19 mouse cellular contexts compared by ENCODE assay signal in genomic region chr10:52182878-52183277, GRCm38 (mm10). TPM values are rescaled to one million over a fixed set of nuclear protein-coding genes. Genes with fewer than 3 reads are reported as not detected.
DNase-seq lines count a peak whose midpoint lies in the region; ATAC-seq and TF ChIP-seq lines count a peak whose summit lies in the region.
"Had no signal": no experiment of that assay in that cellular context is flagged by ENCODE, and none has a peak within 500 bp of the region (broad histone marks: within the 10 kb centered on the region; RNA-seq: fewer than 3 reads in every experiment).

No protein-coding gene starts in this region.

- ATAC-seq in cerebellum, adult (ENCODE audit: insufficient number of reproducible peaks, low FRiP score, low TSS enrichment): no peak
- no peak for ATAC-seq in kidney, embryonic 16.5 days (ENCODE audit: low FRiP score, low TSS enrichment)
- ATAC-seq in lung, postnatal 0 days: no peak

- no peak overlapping the region for H3K9ac ChIP-seq in kidney, embryonic 16.5 days (replicated peaks; ENCODE audit: low read length)
- H3K9ac ChIP-seq in lung, postnatal 0 days (replicated peaks; ENCODE audit: low read depth): no peak overlapping the region
- H3K9ac ChIP-seq: embryonic facial prominence, embryonic 15.5 days; forebrain, embryonic 12.5 days; heart, embryonic 15.5 days; hindbrain, embryonic 12.5 days; limb, embryonic 13.5 days had no signal

- TF ChIP-seq EP300 in lung, postnatal 0 days (IDR thresholded peaks at IDR 0.05): no peak

- TF ChIP-seq POLR2A in kidney, adult 2 months (IDR thresholded peaks at IDR 0.05; ENCODE audit: low read depth, low read length): no peak
- TF ChIP-seq POLR2A in brain, embryonic 14.5 days (IDR thresholded peaks at IDR 0.05; ENCODE audit: borderline replicate concordance, extremely low read depth, insufficient read depth, insufficient read length, poor library complexity, severe bottlenecking): no peak

- H3K4me3 ChIP-seq in kidney, adult 2 months (ENCODE audit: insufficient read depth, low read depth, low read length): no peak overlapping the region
- H3K4me3 ChIP-seq in kidney, embryonic 16.5 days (ENCODE audit: low read length): no peak overlapping the region
- H3K4me3 ChIP-seq in lung, postnatal 0 days (ENCODE audit: low read depth, low read length): no peak overlapping the region
- H3K4me3 ChIP-seq: embryonic facial prominence, embryonic 15.5 days; forebrain, embryonic 12.5 days; heart, embryonic 15.5 days; hindbrain, embryonic 12.5 days; limb, embryonic 13.5 days; midbrain, embryonic 10.5 days had no signal

- no peaks in the 10 kb centered on the region for H3K36me3 ChIP-seq in kidney, adult 2 months (ENCODE audit: control insufficient read depth, insufficient read depth, low read length)
- H3K36me3 ChIP-seq in kidney, embryonic 16.5 days (ENCODE audit: insufficient read depth, low read length): no peaks in the 10 kb centered on the region
- H3K36me3 ChIP-seq in lung, postnatal 0 days (ENCODE audit: insufficient read depth, low read length): no peaks in the 10 kb centered on the region
- H3K36me3 ChIP-seq: embryonic facial prominence, embryonic 15.5 days; forebrain, embryonic 12.5 days; G1E; heart, embryonic 15.5 days; hindbrain, embryonic 12.5 days; limb, embryonic 13.5 days; midbrain, embryonic 10.5 days had no signal

- 90% methylated on average over 3 of the region's 3 CpGs for WGBS in kidney, adult 2 months
- 79% methylated on average over 3 of the region's 3 CpGs for WGBS in kidney, embryonic 16.5 days
- WGBS in lung, postnatal 0 days: 73% methylated on average over 3 of the region's 3 CpGs

- peak; percentile 5 to 7 for DNase-seq in cerebellum, postnatal 10 days
- DNase-seq in kidney, adult 2 months: peak; percentile 12
- no peak for DNase-seq in lung, postnatal 0 days (ENCODE audit: low spot score)
- no peak for DNase-seq in lung, postnatal 14 days
- no peak for DNase-seq in brain, embryonic 14.5 days (ENCODE audit: low read depth)
- DNase-seq in cerebellum, postnatal 25 days: no peak
- DNase-seq: adrenal gland, postnatal 25 days; kidney, adult 11 months; thymus, postnatal 36 days had no signal

- TF ChIP-seq CTCF in kidney, adult 2 months (conservative IDR thresholded peaks at IDR 0.05; ENCODE audit: insufficient read depth, insufficient read length, low read depth, low read length): peak; percentile 44; the same call in 1 of the 2 replicates
- peak; percentile 43; the same call in 1 of the 2 replicates for TF ChIP-seq CTCF in lung, postnatal 0 days (IDR thresholded peaks at IDR 0.05)
- TF ChIP-seq CTCF in brain, embryonic 14.5 days (IDR thresholded peaks at IDR 0.05; ENCODE audit: borderline replicate concordance, extremely low read depth, insufficient read depth, insufficient read length): peak; percentile 7; the same call in 1 of the 2 replicates

- H3K4me2 ChIP-seq in kidney, embryonic 16.5 days (replicated peaks; ENCODE audit: low read depth, low read length): no peak overlapping the region
- H3K4me2 ChIP-seq in lung, postnatal 0 days (replicated peaks; ENCODE audit: low read depth, low read length): no peak overlapping the region
- H3K4me2 ChIP-seq: embryonic facial prominence, embryonic 15.5 days; forebrain, embryonic 12.5 days; heart, embryonic 15.5 days; hindbrain, embryonic 12.5 days; limb, embryonic 13.5 days had no signal

- no peaks in the 10 kb centered on the region for H3K4me1 ChIP-seq in kidney, adult 2 months (ENCODE audit: control insufficient read depth, insufficient read depth, low read length)
- H3K4me1 ChIP-seq in kidney, embryonic 16.5 days (ENCODE audit: insufficient read depth, low read length): no peaks in the 10 kb centered on the region
- no peaks in the 10 kb centered on the region for H3K4me1 ChIP-seq in lung, postnatal 0 days (ENCODE audit: insufficient read depth, low read depth, low read length)
- H3K4me1 ChIP-seq: embryonic facial prominence, embryonic 15.5 days; forebrain, embryonic 12.5 days; heart, embryonic 15.5 days; hindbrain, embryonic 12.5 days; limb, embryonic 13.5 days; midbrain, embryonic 10.5 days had no signal

- no peaks in the 10 kb centered on the region for H3K9me3 ChIP-seq in kidney, embryonic 16.5 days (ENCODE audit: low read length)
- no peaks in the 10 kb centered on the region for H3K9me3 ChIP-seq in lung, postnatal 0 days (ENCODE audit: low read length)
- H3K9me3 ChIP-seq: embryonic facial prominence, embryonic 15.5 days; forebrain, embryonic 12.5 days; G1E; heart, embryonic 15.5 days; hindbrain, embryonic 12.5 days; limb, embryonic 13.5 days; midbrain, embryonic 10.5 days had no signal

- H3K27me3 ChIP-seq in kidney, adult 2 months (replicated peaks; ENCODE audit: control insufficient read depth, insufficient read depth, low read length): no peaks in the 10 kb centered on the region
- H3K27me3 ChIP-seq in kidney, embryonic 16.5 days (ENCODE audit: insufficient read depth, low read length): no peaks in the 10 kb centered on the region
- H3K27me3 ChIP-seq in lung, postnatal 0 days (replicated peaks; ENCODE audit: insufficient read depth, low read length): no peaks in the 10 kb centered on the region
- H3K27me3 ChIP-seq: embryonic facial prominence, embryonic 15.5 days; forebrain, embryonic 12.5 days; heart, embryonic 15.5 days; hindbrain, embryonic 12.5 days; limb, embryonic 13.5 days had no signal

- H3K27ac ChIP-seq in kidney, adult 2 months (ENCODE audit: insufficient read depth, low read depth, low read length): no peak overlapping the region
- H3K27ac ChIP-seq in kidney, embryonic 16.5 days (ENCODE audit: low read length): no peak overlapping the region
- no peak overlapping the region for H3K27ac ChIP-seq in lung, postnatal 0 days (ENCODE audit: low read length)
- H3K27ac ChIP-seq: embryonic facial prominence, embryonic 15.5 days; forebrain, embryonic 12.5 days; heart, embryonic 15.5 days; hindbrain, embryonic 12.5 days; limb, embryonic 13.5 days; midbrain, embryonic 10.5 days had no signal

RNA-seq across cellular contexts. Expression of gene Ros1, which starts 12.2 kb away (rescaled TPM):
- polyA plus RNA-seq in kidney, adult 2 months (2012; rRNA removed): 0.08 and 0.16 TPM in 2 replicates
- polyA plus RNA-seq in kidney, embryonic 16.5 days (2015; fragmentation: Nextera tagmentation; extraction: Ambion mirVana): 1.7 and 2.1 TPM in 2 replicates
- 1.2 and 1.4 TPM in 2 replicates for polyA plus RNA-seq in lung, postnatal 0 days (2015; fragmentation: Nextera tagmentation; extraction: Ambion mirVana)
- not detected in 2 replicates for polyA plus RNA-seq in brain, embryonic 14.5 days (2012; rRNA removed)
- polyA plus RNA-seq: embryonic facial prominence, embryonic 15.5 days; forebrain, embryonic 12.5 days; G1E; heart, embryonic 15.5 days; hindbrain, embryonic 12.5 days; limb, embryonic 13.5 days; midbrain, embryonic 10.5 days; spleen, adult 2 months had no signal

RNA-seq across cellular contexts. Expression of gene Dcbld1, which starts 50.5 kb away (rescaled TPM):
- 10.3 and 11.7 TPM in 2 replicates for polyA plus RNA-seq in kidney, adult 2 months (2012; rRNA removed)
- 32.5 and 33.2 TPM in 2 replicates for polyA plus RNA-seq in kidney, embryonic 16.5 days (2015; fragmentation: Nextera tagmentation; extraction: Ambion mirVana)
- polyA plus RNA-seq in lung, postnatal 0 days (2015; fragmentation: Nextera tagmentation; extraction: Ambion mirVana): 20.5 and 24.1 TPM in 2 replicates
- polyA plus RNA-seq in brain, embryonic 14.5 days (2012; rRNA removed): 10.3 and 13.3 TPM in 2 replicates
- polyA plus RNA-seq: G1E had no signal

Comparison
In these comparisons a context has a peak if more than half of its experiments do, and no peak if none do; other contexts are left out.
1. DNase-seq: peak in cerebellum, postnatal 10 days (2 of 2) and kidney, adult 2 months (single experiment); none in lung, postnatal 0 days (single experiment), lung, postnatal 14 days (single experiment), brain, embryonic 14.5 days (single experiment) and cerebellum, postnatal 25 days (0 of 2).
2. Peak in every context shown above with its lines, with median percentiles within 50 percentile points of each other: CTCF ChIP-seq.